Mouse (Mus musculus): Measurements from ENCODE around the gene Apbb2.
A peak's percentile ranks its signal among the peaks of the same experiment; 100 is the strongest.

The Apbb2 gene

DNA sequence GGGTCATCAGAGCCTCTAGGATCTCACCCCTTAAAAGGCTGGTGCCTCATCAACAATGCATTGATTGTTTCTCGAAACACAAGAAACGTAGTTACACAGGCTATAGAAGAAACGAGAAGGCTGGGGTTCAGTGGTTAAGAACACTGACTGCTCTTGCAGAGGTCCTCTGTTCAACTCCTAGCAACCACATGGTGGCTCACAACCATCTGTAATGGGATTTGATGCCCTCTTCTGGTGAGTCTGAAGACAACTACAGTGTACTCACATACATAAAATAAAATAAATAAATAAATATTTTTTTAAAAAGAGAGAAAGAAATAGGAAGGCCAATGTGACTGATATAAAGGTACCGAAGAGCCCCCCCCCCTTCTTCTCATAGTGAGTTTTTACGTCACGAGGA, 228.0 kb downstream of the Apbb2 start:
- no peak for DNase-seq (ENCODE audit: extremely low read depth, insufficient read length, low spot score)

DNA sequence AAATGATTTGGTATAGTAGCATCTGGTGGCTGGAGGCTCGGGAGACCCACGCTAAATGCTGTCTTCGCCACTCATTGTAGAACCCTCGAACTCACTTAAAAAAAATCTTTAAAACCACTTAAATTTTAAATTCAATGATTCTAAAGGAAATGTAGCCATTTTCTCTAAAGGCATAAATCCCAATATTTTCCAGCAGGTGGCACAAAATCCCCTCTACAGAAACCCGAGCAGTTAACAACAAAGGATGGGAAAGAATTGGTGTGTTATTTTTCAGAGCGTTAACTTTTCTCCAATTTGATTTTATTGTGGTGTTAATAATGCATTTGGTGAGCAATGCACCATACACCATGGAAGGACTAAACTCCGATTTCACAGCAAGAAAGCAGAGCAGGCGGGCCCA, 231.1 kb downstream of the Apbb2 start:
- DNase-seq (ENCODE audit: extremely low read depth, insufficient read length, low spot score): no peak

DNA sequence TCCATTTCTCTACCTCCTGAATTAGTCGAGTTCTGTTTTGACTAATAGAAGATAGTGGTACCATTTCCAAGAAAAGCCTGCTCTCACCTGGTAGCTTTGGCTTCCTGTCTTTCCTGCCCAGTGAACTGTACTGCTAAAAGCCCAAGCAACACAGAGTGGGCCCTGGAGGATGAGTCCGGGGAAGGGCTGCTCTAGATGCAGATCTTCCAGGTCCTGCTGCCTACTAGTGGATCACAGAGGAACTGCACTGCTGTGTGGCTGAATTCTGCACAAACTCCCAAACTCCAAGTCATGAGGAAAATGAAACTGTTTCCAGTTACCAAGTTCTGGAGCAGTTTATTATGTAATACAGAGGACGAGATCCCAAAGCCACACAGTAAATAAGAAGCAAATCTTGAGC, 232.9 kb downstream of the Apbb2 start:
- DNase-seq (ENCODE audit: extremely low read depth, insufficient read length, low spot score): no peak

DNA sequence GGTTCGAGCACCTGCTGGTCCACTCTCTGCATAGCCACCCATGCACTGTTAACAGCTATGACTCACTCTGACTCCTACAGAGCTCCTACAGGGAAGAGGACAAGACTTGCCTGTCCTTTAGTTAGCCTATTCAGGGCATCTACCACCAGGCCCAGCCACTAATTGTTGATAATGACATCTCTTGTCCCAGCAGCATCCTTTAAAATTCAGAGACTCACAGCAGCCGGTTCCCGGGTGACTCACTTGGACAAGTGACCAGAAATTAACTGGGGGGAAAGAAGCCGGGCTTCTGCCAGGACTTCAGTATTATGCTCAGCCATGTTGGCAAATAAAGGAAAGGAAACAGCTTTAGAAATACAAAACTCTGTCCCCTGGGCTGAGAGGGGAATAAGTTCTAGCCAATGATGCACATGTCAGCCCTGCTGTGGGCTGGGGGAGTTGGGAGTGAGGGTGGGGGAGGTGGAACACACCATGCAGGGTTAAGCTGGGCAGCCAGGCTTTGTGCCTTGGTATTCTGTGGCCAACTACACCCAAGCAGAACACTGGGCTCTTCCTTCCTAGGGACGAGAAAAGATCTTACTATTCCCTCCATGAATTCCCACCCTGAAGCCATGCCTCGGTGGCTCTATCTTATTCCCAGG, 233.7 kb downstream of the Apbb2 start:
- no peak for DNase-seq (ENCODE audit: extremely low read depth, insufficient read length, low spot score)

DNA sequence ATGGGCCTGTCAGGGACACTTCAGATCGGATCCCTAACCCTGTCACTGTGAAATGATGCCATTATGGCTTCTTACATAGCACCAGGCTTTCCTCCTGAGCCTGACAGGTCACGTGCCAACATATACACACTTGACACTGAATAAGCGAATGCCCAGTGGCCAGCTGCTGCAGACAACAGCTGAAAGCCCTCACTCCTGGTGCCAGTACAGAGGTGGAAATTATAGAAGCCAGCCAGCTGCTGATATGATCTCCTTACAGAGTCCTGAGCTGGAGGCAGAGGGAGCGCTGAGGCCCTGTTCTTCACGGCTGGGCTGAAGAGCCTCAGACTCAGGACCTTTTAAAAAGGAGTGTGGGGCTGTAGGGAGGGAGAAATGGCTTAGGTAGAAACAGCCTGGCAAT, 234.5 kb downstream of the Apbb2 start:
- DNase-seq (ENCODE audit: extremely low read depth, insufficient read length, low spot score): no peak

DNA sequence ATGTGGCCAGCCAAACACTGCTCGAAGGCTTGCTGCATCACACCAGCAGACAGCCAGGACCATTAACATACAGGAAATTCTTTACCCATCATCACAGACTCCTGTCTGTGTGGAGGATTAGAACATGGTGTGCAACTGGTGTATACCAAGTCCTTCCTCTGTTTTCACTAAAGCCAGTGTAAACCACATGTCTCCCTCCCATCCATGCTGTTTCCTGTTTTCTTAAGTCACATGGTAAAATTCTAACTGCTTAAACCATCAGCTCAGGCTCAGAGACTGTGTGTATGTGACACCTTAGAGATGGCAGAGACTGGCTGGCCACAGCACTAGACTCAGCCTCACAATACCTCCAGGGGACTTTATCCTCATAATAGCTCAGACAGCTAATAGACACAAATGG, 236.5 kb downstream of the Apbb2 start:
- DNase-seq (ENCODE audit: extremely low read depth, insufficient read length, low spot score): no peak

DNA sequence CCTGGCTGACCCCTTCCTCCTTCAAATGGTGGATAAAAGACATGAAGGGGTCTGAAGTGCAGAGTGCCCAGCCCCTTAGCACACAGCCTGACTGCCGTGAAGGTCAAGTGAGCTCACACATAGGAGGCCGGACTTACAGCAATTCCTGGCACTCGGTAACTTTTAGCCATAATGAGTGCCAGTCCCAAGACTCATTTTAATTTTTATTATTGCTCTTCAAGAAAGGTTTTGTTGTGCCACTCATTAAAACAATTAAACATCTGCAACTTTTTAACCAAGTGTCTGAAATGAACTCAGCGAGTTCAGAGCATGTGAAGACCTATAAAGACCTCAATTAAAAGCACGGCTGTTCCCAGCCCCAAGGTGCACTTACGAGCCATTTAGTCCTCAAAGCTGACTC, 239.6 kb downstream of the Apbb2 start:
- DNase-seq (ENCODE audit: extremely low read depth, insufficient read length, low spot score): no peak

DNA sequence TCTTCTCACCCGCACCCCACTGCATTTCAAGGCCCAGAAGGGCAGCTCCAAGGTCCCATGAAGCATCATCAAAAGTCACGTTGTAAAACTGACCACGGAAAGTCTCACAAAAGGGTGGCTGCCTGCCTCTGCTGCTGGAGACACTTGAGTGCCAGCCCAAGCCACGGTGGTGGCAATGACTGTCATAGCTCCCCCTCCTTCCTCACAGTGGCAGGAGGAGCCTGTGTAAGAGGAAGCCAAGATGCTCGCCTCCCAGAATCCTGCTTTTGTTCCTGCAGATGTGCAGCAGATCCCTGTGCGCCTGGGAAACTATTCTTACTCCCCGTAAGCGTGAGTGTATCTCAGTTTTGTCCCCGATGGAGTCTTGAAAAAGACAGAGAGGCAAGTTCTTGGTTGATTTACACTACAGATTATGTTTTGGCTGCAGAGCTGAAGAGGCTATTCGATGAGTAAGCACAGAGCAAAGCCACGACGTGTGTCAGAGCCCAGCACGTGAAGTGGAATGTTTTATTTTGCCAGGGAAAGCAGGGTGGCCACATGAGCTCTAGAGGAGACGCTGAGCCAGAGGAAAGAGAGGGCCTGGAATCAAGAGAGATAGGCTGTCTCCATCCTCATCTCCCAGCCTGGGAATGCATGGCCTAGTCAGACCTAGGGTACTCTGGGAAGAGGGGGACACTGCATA, 241.9 kb downstream of the Apbb2 start:
- no peak for DNase-seq (ENCODE audit: extremely low read depth, insufficient read length, low spot score)

DNA sequence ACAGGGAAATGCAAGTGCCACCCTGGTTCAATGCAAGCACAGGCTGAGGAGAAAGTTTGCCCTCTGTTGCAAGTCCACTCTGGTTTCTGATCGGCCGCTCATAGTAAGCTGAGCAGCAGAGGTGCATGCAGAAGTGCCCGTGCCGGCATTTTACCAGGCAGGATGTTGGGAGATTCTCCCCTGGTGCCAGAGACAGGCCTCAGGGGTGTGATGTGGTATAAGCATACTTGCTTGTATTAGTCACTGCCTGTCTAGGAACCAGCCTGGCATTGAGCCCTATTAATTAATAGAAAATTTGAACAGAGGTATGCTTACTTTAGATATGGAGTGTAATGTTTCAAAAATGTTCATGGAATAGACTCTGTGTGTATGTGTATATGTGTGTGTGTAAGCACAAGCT, 244.2 kb downstream of the Apbb2 start:
- DNase-seq (ENCODE audit: extremely low read depth, insufficient read length, low spot score): no peak

DNA sequence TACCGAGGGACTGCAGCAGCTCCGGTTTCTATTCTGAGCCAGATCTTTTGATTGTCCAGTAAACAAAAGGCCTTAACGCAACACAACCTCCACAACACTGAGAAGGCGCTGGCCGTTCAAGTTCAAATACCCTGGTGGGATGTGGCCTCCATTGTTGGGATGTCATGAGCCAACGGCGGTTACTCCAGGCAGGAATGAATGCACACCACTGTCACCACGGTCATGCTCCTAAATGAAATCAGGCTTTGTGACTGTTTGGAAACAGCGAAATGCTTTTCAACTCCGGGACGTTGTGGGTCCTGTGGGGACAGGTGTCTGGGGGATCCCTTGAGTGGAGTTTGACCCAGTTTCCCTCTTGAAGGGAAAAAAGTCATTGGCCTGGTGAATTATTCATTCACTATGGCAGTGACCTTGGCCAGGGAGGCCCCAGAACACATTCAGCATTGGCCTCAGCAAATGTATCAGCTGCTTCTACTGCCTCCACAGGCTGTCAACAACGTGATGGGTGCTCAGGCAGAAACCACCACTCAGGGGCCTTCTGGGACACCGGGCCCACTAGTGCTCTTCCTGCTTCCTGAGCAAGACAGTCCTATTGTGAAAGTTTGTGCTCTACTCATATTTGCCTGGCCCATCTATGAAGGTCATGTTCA, 244.9 kb downstream of the Apbb2 start:
- DNase-seq (ENCODE audit: extremely low read depth, insufficient read length, low spot score): no peak

DNA sequence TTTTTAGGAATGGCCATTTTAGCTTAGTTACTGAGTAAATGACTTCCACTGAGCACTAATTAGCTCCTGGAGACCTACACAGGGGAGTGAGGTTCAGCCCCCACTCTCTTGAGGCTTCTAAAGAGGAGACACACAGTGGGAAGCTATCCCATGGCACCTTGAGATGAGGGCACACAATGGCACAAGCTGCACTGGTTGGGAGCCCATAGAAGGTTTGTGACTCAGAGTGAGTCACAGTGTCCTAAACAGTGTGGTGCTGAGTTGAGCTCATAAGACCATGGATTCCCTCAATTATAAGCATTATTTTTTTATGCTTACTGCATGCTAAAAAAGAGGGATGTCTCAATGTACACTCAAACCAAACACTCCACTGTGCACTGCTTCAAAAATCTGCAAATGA, 247.5 kb downstream of the Apbb2 start:
- DNase-seq (ENCODE audit: extremely low read depth, insufficient read length, low spot score): peak; percentile 39

DNA sequence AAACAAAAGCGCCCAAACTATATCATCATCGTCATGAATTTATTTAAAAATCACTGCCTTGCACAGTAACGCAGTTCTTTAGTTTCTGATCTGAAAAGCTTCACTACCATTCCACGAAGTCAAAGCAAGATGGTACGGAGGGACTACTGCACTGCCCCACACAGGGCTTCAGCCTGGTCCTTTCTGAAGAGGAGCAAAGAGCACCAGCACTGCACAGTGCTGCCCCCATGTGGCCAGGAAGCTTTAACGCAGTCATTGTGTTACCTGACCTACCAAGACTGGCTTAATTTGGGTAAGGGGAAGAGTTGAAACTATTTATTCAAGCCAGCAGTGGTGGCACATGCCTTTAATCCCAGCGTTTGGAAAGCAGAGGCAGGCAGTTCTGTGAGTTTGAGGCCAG, 249.6 kb downstream of the Apbb2 start:
- no peak for DNase-seq (ENCODE audit: extremely low read depth, insufficient read length, low spot score)

DNA sequence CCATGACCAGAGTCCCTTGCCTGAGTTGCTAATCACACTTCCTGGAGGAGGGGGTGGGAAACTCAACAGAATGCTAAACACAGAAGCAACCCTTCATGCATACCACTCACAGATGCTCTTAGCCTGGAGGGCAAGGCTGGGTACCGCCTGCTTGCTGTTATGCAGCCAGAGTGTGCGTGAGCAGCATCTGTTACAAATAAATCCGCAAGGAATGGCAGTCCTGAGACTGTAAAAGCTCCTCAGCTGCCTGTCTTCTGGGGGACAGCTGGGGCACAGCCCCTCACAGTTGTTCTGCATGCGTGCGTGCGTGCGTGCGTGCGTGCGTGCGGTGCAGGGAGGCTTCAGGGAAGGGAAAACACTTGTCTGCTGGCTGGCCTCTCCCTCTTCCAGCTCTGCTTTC, 250.9 kb downstream of the Apbb2 start:
- DNase-seq (ENCODE audit: extremely low read depth, insufficient read length, low spot score): no peak

DNA sequence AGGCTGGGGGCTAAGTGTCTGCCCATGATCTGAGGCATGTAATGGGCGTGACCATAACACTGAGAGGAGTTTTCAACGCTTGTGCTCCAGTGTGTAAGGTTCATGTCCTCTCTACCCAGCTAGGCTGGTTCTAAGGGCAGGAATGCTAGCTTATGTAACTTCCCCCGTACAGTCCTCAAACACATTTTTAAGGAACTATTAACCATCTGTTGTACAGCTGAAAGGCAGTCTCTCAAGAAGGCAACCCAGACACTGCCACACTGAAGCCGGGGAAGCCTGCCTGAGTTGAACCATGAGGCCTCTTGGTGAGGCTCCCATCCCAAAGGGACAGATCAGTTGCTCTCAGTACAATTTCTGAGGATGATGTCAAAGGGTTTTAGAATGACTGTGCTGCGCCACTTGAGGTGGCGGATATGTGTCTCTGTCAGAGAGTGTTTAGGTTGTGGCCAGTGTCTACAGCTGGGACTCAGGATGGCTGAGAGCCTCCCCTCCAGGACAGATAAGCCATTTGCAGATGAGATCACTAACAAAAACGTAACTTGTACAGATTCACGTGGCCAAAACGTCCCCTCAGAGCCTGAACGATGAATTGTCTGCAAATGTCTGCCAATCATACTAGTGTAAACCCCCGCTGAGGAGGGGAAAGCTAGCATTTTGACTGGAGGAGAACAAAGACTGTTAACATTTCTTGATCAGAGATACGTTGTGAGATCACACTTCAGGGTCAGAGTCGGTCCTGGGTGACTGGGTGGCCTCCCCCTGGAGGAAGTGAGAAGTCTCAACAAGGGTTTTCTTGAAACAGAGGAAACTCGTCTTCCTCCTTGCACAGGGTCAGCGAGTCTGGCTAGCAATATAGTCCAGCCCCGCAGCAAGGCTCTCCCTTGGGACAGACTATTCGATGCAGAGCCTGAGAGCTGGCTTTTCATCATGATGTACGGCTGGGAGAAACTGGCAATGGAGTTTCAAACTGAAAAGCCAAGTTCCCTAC, 255.0 kb downstream of the Apbb2 start:
- DNase-seq (ENCODE audit: extremely low read depth, insufficient read length, low spot score): no peak

DNA sequence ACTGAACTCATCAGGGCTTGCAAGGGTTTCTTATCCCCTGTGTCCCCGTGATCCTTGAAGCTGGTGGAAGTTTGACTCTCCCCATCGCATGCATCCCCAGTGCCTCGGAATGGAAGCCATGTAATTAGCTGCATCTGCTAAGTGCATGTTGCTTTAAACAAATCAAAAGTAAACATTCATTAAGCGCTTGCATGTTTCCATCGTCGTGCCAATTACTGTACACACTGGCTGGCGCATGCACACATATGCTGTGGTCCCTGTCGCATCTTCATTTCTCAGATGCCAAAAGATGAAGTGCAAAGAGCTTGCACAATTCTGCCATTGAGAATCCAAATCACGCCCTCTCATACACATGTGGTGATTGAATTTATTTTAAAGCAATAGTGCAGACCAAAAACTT, 257.8 kb downstream of the Apbb2 start:
- DNase-seq (ENCODE audit: extremely low read depth, insufficient read length, low spot score): no peak

DNA sequence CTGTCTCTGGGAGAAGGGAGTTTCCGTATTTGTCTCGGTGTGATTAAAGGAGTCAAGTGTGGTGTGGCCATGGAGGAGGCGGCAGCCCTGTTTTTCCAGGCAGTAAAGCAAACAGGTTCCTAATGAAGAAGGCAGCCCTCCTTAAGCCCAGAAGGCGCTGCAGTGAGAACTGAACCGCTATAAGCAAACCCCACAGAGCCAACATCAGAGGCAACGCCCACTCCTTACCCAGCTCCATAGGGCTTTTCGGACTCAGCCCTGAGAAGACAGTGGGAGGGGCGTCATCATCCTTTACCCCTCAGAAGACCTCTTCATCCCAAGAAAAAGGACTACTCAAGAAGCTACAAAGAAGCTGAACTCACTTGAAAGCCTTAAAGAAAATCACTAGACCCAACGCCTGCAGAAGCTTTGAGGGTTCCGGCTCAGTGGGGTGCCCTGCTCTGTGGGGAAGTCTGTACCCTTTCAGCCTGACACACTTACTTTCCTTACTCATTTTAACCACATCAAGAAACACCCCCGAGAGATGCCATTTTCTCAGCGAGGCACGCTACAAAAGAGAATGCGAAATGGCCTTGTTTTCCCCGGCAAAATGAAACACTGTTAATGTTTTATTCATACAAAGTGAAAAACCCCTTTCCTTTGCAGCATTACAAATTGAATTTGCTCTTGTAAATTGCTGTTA, 258.7 kb downstream of the Apbb2 start:
- DNase-seq (ENCODE audit: extremely low read depth, insufficient read length, low spot score): no peak

DNA sequence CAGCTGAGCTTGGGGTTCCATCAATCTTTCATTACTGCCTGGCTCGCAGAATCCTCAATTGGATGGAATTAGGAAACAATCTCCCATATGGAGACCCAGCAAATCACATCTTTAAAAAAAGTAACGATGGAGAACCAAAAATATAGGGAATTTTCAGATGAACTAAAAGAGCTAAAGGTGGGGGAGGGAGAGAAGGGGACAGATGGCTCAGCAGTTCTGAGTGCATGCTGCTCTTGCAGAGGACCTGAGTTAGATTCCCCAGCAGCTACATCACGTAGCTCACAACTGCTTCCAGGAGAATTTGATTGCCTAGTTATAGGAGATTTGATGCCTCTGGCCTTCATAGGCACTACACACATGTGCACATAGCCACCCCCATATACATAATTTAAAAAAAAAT, 263.4 kb downstream of the Apbb2 start:
- no peak for DNase-seq (ENCODE audit: extremely low read depth, insufficient read length, low spot score)

DNA sequence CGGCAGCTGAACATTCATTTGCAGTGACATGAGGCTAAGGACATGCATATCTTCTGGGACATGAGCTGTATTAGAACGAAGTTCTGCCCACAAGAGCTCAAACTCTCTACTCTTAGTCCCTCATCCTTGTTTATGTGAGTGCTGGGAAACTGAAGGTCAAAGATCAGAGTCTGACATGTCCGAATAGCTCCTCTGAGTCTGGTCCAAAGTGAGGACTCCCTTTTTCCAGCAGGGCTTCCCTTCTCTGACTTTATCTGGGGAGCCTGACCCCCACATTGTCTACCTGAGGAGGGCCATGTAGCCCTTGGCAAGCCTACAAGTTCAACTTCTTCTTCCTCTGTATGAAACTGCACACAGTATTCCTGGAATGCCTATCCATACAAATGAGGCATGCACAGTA, 264.7 kb downstream of the Apbb2 start:
- no peak for DNase-seq (ENCODE audit: extremely low read depth, insufficient read length, low spot score)

DNA sequence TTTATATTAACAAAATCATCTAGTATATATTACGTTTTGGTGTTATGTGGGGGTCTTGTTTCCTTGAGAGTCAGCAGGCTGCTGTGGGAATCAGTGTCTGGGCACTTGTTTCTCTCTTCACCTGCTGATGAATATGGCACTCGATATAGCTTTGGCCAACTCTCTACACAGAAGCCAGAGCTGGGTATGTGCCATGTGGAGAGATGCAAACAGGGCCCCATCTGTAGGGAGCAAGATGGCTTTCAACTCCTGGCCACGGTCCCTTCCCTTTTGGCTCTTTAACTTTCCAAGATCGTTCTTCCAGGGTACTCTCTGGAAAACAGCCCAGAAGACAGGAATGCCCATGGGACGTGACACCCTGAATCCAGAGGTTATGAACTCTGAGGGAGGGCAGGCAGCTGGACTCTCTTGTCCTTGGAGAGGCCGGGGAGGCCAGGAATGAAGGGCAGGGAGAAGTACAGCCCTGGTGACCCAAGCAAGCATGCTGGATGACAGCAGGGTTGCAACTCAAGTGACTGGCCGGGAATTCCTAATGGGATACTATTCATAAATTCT, 266.7 kb downstream of the Apbb2 start:
- no peak for DNase-seq (ENCODE audit: extremely low read depth, insufficient read length, low spot score)

DNA sequence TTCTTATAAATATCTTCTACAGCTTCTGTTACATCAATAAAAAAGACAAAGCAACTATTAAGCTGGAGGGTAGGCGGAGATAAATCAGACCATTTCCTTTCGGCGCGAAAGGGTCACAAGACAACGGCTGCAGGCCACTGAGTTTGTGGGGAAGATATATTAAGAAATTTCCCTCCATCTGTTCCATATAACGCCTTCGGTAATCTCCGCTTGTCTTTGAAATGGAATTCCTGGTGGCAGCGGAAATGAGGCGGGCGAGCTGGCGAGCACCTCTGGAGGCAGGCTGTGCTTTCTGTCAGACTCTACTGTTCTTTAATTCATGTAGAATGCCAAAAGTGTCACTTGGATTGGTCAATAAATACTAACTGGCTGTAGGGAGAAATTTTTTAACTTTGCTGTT, 267.5 kb downstream of the Apbb2 start:
- no peak for DNase-seq (ENCODE audit: extremely low read depth, insufficient read length, low spot score)
